Mouse (Mus musculus): ENCODE data around the gene BC049730. TPM values are rescaled to one million over a fixed set of nuclear protein-coding genes. Genes with fewer than 3 reads are reported as not detected.
"Not testable (repeated sequence)": the region's sequence is repeated elsewhere in the genome, so short reads cannot be mapped to it uniquely, and the experiment has no call there.

The BC049730 gene
- polyA plus RNA-seq, 1 experiment from 2014 or later = not detected

DNA sequence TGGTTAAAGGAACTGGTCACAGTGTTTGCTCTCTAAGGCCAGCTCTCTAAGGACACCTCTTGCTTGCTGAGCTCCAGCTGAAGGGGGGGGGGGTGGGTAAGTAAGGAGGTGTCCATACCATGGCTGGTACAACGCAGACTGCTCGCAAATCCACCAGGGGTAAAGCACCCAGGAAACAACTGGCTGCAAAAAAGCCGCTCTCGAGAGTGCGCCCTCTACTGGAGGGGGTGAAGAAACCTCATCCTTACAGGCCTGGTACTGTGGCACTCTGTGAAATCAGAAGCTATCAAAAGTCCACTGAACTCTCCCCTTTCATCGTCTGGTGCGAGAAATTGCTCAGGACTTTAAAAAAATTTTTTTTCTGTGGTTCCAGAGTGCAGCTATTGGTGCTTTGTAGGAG is 24.9 kb upstream of the BC049730 start:
- not testable (repeated sequence) for H3K4me2 ChIP-seq (replicated peaks; ENCODE audit: low read depth, low read length); ATAC-seq (ENCODE audit: insufficient number of reproducible peaks, insufficient read depth, low FRiP score, low read depth)
- WGBS = 78% methylated on average over 7 of the region's 7 CpGs

GRCm38 (mm10) chr7:24687519-24687918 is 21.5 kb upstream of the BC049730 start:
- H3K27me3 ChIP-seq (ENCODE audit: control insufficient read depth, insufficient read depth, low read length); H3K27ac ChIP-seq (ENCODE audit: low read length); ATAC-seq (ENCODE audit: insufficient number of reproducible peaks, insufficient read depth, low FRiP score, low read depth); H3K4me3 ChIP-seq (ENCODE audit: low read depth, low read length); H3K9ac ChIP-seq (replicated peaks; ENCODE audit: low read depth, low read length); H3K9me3 ChIP-seq (ENCODE audit: control insufficient read depth, low read depth, low read length); H3K4me1 ChIP-seq (ENCODE audit: control insufficient read depth, insufficient read depth, low read length); H3K36me3 ChIP-seq (ENCODE audit: control insufficient read depth, insufficient read depth, low read length); H3K4me2 ChIP-seq (replicated peaks; ENCODE audit: low read depth, low read length): not testable (repeated sequence)
- WGBS = 92% methylated on average over 10 of the region's 10 CpGs

More for the DNA sequence above, 24.9 kb upstream of the BC049730 start:
- not testable (repeated sequence) for H3K4me3 ChIP-seq (ENCODE audit: low read depth, low read length); H3K9ac ChIP-seq (replicated peaks; ENCODE audit: low read depth, low read length); H3K36me3 ChIP-seq (ENCODE audit: control insufficient read depth, insufficient read depth, low read length); H3K27ac ChIP-seq (ENCODE audit: low read length); H3K9me3 ChIP-seq (ENCODE audit: control insufficient read depth, low read depth, low read length); H3K27me3 ChIP-seq (ENCODE audit: control insufficient read depth, insufficient read depth, low read length); H3K4me1 ChIP-seq (ENCODE audit: control insufficient read depth, insufficient read depth, low read length)

DNA sequence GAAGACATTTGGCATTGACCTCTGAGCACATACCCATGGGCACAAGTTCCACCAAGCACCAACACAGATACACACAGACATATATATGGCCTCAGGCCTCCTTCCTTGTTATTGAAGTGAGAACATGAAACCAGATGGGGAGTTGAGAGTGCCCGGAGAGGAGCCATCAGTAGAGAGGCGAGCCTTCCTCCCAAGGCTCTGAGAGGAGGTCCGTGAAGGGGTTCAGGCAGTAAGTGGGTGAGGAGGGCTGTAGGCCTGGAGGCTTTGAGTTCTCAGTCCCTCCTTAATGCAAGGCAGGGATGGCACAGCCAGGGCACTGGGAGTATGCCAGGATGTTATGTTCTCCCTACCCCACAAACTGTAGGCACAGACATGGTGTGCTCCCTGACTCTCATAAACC is 16.3 kb upstream of the BC049730 start:
- 81% methylated on average over 3 of the region's 3 CpGs for WGBS
- not testable (repeated sequence) for H3K4me2 ChIP-seq (replicated peaks; ENCODE audit: low read depth, low read length); H3K9me3 ChIP-seq (ENCODE audit: control insufficient read depth, low read depth, low read length); H3K27me3 ChIP-seq (ENCODE audit: control insufficient read depth, insufficient read depth, low read length); H3K4me1 ChIP-seq (ENCODE audit: control insufficient read depth, insufficient read depth, low read length); H3K4me3 ChIP-seq (ENCODE audit: low read depth, low read length); H3K27ac ChIP-seq (ENCODE audit: low read length); ATAC-seq (ENCODE audit: insufficient number of reproducible peaks, insufficient read depth, low FRiP score, low read depth); H3K9ac ChIP-seq (replicated peaks; ENCODE audit: low read depth, low read length); H3K36me3 ChIP-seq (ENCODE audit: control insufficient read depth, insufficient read depth, low read length)

- not testable (repeated sequence) for H3K9ac ChIP-seq (replicated peaks; ENCODE audit: low read depth, low read length); H3K27ac ChIP-seq (ENCODE audit: low read length); H3K4me2 ChIP-seq (replicated peaks; ENCODE audit: low read depth, low read length); H3K4me1 ChIP-seq (ENCODE audit: control insufficient read depth, insufficient read depth, low read length); H3K4me3 ChIP-seq (ENCODE audit: low read depth, low read length); H3K27me3 ChIP-seq (ENCODE audit: control insufficient read depth, insufficient read depth, low read length); H3K9me3 ChIP-seq (ENCODE audit: control insufficient read depth, low read depth, low read length); H3K36me3 ChIP-seq (ENCODE audit: control insufficient read depth, insufficient read depth, low read length); ATAC-seq (ENCODE audit: insufficient number of reproducible peaks, insufficient read depth, low FRiP score, low read depth)
- 94% methylated on average over 4 of the region's 4 CpGs for WGBS
These were observed 11.2 kb upstream of the BC049730 start for GRCm38 (mm10) chr7:24697891-24698290.

DNA sequence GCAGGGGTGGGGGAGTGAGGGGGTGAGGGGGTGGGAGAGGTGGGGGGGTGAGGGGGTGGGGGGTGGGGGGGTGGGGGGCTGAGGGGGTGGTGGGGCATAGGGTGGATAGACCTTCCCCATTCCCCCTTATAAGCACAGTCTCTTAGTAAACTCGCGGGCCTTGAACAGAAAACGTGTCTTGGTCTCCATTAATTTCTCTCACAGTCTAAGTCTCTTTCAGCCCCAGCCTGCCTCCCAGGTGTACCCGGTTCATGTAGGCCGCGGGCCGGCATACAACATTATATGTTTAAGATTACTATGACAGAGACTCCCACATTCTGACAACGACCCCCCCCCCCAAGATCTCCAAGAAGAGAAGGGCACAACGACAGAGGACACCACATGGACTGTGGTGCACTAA is 6.2 kb upstream of the BC049730 start:
- 70% methylated on average over 9 of the region's 9 CpGs for WGBS
- not testable (repeated sequence) for H3K27me3 ChIP-seq (ENCODE audit: control insufficient read depth, insufficient read depth, low read length); H3K4me1 ChIP-seq (ENCODE audit: control insufficient read depth, insufficient read depth, low read length); H3K9ac ChIP-seq (replicated peaks; ENCODE audit: low read depth, low read length); ATAC-seq (ENCODE audit: insufficient number of reproducible peaks, insufficient read depth, low FRiP score, low read depth); H3K4me2 ChIP-seq (replicated peaks; ENCODE audit: low read depth, low read length); H3K27ac ChIP-seq (ENCODE audit: low read length); H3K4me3 ChIP-seq (ENCODE audit: low read depth, low read length); H3K36me3 ChIP-seq (ENCODE audit: control insufficient read depth, insufficient read depth, low read length); H3K9me3 ChIP-seq (ENCODE audit: control insufficient read depth, low read depth, low read length)

GRCm38 (mm10) chr7:24715039-24715438 is 6.0 kb downstream of the BC049730 start:
- WGBS = 62% methylated on average over 6 of the region's 6 CpGs
- no peak for ATAC-seq (ENCODE audit: insufficient number of reproducible peaks, insufficient read depth, low FRiP score, low read depth)
- Histone ChIP-seq H3K4me3 (ENCODE audit: low read depth, low read length) (no peak overlapping the region), H3K27me3 (ENCODE audit: control insufficient read depth, insufficient read depth, low read length) (no peaks in the 10 kb centered on the region), H3K36me3 (ENCODE audit: control insufficient read depth, insufficient read depth, low read length) (no peaks in the 10 kb centered on the region), H3K9ac (replicated peaks; ENCODE audit: low read depth, low read length) (no peak overlapping the region), H3K27ac (ENCODE audit: low read length) (no peak overlapping the region), H3K4me2 (replicated peaks; ENCODE audit: low read depth, low read length) (no peak overlapping the region), H3K9me3 (ENCODE audit: control insufficient read depth, low read depth, low read length) (no peaks in the 10 kb centered on the region), H3K4me1 (ENCODE audit: control insufficient read depth, insufficient read depth, low read length) (no peaks in the 10 kb centered on the region)

GRCm38 (mm10) chr7:24726808-24727207 is 17.8 kb downstream of the BC049730 start, which contains the start of gene Gm4763:
Gm4763 (minus strand) TSS chr7:24726908.
- WGBS = 91% methylated on average over 11 of the region's 11 CpGs
- not testable (repeated sequence) for H3K9ac ChIP-seq (replicated peaks; ENCODE audit: low read depth, low read length); H3K27me3 ChIP-seq (ENCODE audit: control insufficient read depth, insufficient read depth, low read length); H3K9me3 ChIP-seq (ENCODE audit: control insufficient read depth, low read depth, low read length); ATAC-seq (ENCODE audit: insufficient number of reproducible peaks, insufficient read depth, low FRiP score, low read depth); H3K27ac ChIP-seq (ENCODE audit: low read length); H3K4me3 ChIP-seq (ENCODE audit: low read depth, low read length); H3K4me1 ChIP-seq (ENCODE audit: control insufficient read depth, insufficient read depth, low read length); H3K36me3 ChIP-seq (ENCODE audit: control insufficient read depth, insufficient read depth, low read length); H3K4me2 ChIP-seq (replicated peaks; ENCODE audit: low read depth, low read length)

GRCm38 (mm10) chr7:24735970-24736670 is 27.1 kb downstream of the BC049730 start:
- Histone ChIP-seq H3K27me3 (ENCODE audit: control insufficient read depth, insufficient read depth, low read length) (no peaks in the 10 kb centered on the region), H3K9ac (replicated peaks; ENCODE audit: low read depth, low read length) (no peak overlapping the region), H3K9me3 (ENCODE audit: control insufficient read depth, low read depth, low read length) (no peaks in the 10 kb centered on the region), H3K4me3 (ENCODE audit: low read depth, low read length) (no peak overlapping the region), H3K36me3 (ENCODE audit: control insufficient read depth, insufficient read depth, low read length) (no peaks in the 10 kb centered on the region), H3K4me1 (ENCODE audit: control insufficient read depth, insufficient read depth, low read length) (0 out of 2 replicates have a peak, but pooled peaks cover 3% of the 10 kb centered on the region), H3K4me2 (replicated peaks; ENCODE audit: low read depth, low read length) (0 out of 2 replicates have a peak overlapping the region, but pooled peaks have one; percentile 16), H3K27ac (ENCODE audit: low read length) (no peak overlapping the region)
- ATAC-seq (ENCODE audit: insufficient number of reproducible peaks, insufficient read depth, low FRiP score, low read depth) = peak; percentile 61; the same call in 1 of the 2 replicates
- WGBS = 17% methylated on average over 17 of the region's 17 CpGs

GRCm38 (mm10) chr7:24750695-24751094 is 41.7 kb downstream of the BC049730 start:
- no peak overlapping the region for H3K4me2 ChIP-seq (replicated peaks; ENCODE audit: low read depth, low read length)
- no peak overlapping the region for H3K4me3 ChIP-seq (ENCODE audit: low read depth, low read length)
- no peaks in the 10 kb centered on the region for H3K4me1 ChIP-seq (ENCODE audit: control insufficient read depth, insufficient read depth, low read length)
- no peaks in the 10 kb centered on the region for H3K27me3 ChIP-seq (ENCODE audit: control insufficient read depth, insufficient read depth, low read length)
- H3K27ac ChIP-seq (ENCODE audit: low read length) = no peak overlapping the region
- H3K36me3 ChIP-seq (ENCODE audit: control insufficient read depth, insufficient read depth, low read length) = no peaks in the 10 kb centered on the region
- no peak overlapping the region for H3K9ac ChIP-seq (replicated peaks; ENCODE audit: low read depth, low read length)
- 48% methylated on average over 4 of the region's 4 CpGs for WGBS
- ATAC-seq (ENCODE audit: insufficient number of reproducible peaks, insufficient read depth, low FRiP score, low read depth) = no peak
- no peaks in the 10 kb centered on the region for H3K9me3 ChIP-seq (ENCODE audit: control insufficient read depth, low read depth, low read length)
